Mouse (Mus musculus) mammary gland, adult 2 months (tissue): Measurements from ENCODE around the gene Pla2g16. TPM values are rescaled to one million over a fixed set of nuclear protein-coding genes. Genes with fewer than 3 reads are reported as not detected.

Experiments used
- polyA plus RNA-seq: library from polyadenylated mRNA; depleted of rRNA; stranded (reverse); fragments of >200 nt; gene quantifications from 2 replicates; pipeline ENCODE4 v1.2.3, GENCODE M21; 2012; ENCODE audit warnings: low replicate concordance; rRNA removed

Pla2g16 gene
- polyA plus RNA-seq, result 71.9 and 143 TPM in 2 replicates

DNA sequence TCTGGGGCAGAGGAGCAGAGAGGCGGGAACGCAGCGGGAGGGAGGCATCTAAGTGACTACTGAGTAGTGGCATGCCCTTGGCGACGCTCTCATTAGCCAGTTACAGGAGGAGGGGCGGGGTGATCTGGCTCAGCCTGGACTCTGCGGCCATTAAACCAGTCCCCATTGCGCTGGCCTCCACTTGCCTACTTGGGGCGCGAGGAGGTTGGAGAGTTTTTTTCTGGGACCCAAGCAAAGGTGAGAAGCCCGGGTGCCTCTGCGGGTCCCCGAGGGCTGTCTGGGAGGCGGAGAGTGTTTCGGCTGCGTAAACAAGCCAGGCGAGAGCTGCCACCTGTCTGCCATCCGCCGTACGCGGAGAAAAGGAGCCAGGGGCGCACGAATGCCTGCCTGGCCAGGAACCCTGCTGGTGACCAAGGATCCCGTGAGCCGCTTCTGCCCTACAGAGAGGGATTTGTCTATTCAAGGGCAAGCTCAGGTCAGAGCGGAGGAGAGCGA is at the start of gene Pla2g16:
TSS of gene Pla2g16 (plus strand) at position 132 of the 495 bp plus-strand sequence.

DNA sequence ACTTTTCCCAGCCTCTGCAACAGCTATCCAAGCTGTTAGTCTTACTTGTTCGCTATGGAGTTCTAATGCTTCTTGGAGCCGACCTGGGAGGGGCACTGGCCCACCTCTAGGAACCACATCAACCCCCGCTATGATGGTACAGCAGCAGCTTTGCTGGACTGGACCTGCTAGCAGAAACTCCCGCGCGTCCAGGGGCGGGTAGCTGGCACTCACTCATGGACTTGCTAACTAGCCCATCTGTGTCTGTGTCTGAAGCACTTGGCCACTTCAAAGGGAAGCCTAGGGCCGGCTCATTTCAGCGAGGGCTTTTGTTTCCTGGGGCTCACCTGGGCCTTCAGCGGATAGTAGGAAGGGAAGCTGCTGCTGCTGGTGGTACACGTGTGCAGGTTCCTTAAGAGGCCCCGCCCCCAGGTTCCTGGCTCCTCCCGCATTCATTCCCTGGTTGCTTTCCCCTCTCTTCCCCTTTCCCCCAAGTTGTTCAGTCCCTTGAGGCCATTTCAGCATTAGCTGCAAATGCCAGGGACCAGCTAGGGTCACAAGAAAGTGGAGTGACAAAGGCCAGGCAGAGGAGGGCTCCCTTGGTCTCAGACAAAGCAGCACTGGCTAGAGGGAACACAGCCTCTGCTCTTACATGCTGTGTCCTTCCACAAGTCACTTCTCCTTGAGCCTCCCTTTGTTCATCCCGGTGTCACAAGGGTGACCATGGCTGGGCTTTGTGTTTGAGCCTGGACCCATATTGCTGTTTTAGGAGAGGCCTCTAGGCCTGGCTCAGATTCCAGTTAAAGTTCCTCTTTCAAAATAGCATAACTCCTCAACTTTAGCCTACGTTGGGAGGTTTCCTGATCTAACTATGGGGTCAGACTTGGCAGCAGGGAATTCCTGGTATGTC is 49.8 kb downstream of the Pla2g16 start, which contains the start of gene Lgals12:
TSS of gene Lgals12 (minus strand) at position 393 of the 889 bp plus-strand sequence.

GRCm38 (mm10) chr19:7611942-7612757 is 54.9 kb downstream of the Pla2g16 start, which contains the start of gene Hrasls5:
Hrasls5 (plus strand) TSS chr19:7612541.

Other genes with a start within 250 kb of the Pla2g16 start
- 81.6 and 147 TPM in 2 replicates for gene Mark2, start 215.6 kb upstream of the Pla2g16 start, polyA plus RNA-seq
- gene Spindoc, start 174.5 kb upstream of the Pla2g16 start, polyA plus RNA-seq, result 18.6 and 25.2 TPM in 2 replicates
- 29.2 and 60.5 TPM in 2 replicates for gene 2700081O15Rik, start 139.8 kb upstream of the Pla2g16 start, polyA plus RNA-seq
- 142 and 153 TPM in 2 replicates for gene Rtn3, start 74.2 kb upstream of the Pla2g16 start, polyA plus RNA-seq
- gene Atl3, start 63.4 kb upstream of the Pla2g16 start, polyA plus RNA-seq, result 14.2 and 30.0 TPM in 2 replicates
- gene Lgals12, start 49.7 kb downstream of the Pla2g16 start, polyA plus RNA-seq, result 56.5 and 64.8 TPM in 2 replicates
- 0.19 and 1.7 TPM in 2 replicates for gene Hrasls5, start 55.1 kb downstream of the Pla2g16 start, polyA plus RNA-seq
- gene Slc22a19, start 153.9 kb downstream of the Pla2g16 start, polyA plus RNA-seq, result not detected in 2 replicates
- gene Slc22a26, start 245.2 kb downstream of the Pla2g16 start, polyA plus RNA-seq, result not detected in 2 replicates